Mouse (Mus musculus): ENCODE data around the gene Cenpf. TPM values are rescaled to one million over a fixed set of nuclear protein-coding genes. Genes with fewer than 3 reads are reported as not detected.
A peak's percentile ranks its signal among the peaks of the same experiment; 100 is the strongest.
"Not testable (repeated sequence)": the region's sequence is repeated elsewhere in the genome, so short reads cannot be mapped to it uniquely, and the experiment has no call there.

Gene Cenpf
- polyA plus RNA-seq, 1 experiment from 2014 or later, result 58.6 TPM

DNA sequence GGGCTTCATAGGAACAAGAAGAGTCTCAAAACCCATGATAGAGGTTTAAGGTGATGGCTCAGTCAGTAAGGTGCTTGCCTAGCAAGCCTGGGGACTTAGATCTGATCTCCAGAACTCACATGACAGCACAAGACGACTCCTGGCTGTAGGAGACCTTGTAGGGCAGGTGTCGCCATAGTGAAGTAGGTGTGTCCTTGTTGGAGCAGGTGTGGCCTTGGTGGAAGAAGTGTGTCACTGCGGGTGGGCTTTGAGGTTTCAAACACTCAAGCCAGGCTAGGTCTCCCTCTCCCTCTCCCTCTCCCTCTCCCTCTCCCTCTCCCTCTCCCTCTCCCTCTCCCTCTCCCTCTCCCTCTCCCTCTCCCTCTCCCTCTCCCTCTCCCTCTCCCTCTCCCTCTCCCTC lies 4.6 kb upstream of the Cenpf start:
- not testable (repeated sequence) for H3K9me3 ChIP-seq (replicated peaks); DNase-seq; H3K4me2 ChIP-seq; H3K9ac ChIP-seq; H3K27ac ChIP-seq; H3K36me3 ChIP-seq; H3K4me3 ChIP-seq (replicated peaks); H3K27me3 ChIP-seq; ATAC-seq (ENCODE audit: low read depth)
- peaks cover 24% of the 10 kb centered on the region for H3K4me1 ChIP-seq (replicated peaks)
- 44% methylated on average over 3 of the region's 3 CpGs for WGBS (ENCODE audit: insufficient replicate concordance)

DNA sequence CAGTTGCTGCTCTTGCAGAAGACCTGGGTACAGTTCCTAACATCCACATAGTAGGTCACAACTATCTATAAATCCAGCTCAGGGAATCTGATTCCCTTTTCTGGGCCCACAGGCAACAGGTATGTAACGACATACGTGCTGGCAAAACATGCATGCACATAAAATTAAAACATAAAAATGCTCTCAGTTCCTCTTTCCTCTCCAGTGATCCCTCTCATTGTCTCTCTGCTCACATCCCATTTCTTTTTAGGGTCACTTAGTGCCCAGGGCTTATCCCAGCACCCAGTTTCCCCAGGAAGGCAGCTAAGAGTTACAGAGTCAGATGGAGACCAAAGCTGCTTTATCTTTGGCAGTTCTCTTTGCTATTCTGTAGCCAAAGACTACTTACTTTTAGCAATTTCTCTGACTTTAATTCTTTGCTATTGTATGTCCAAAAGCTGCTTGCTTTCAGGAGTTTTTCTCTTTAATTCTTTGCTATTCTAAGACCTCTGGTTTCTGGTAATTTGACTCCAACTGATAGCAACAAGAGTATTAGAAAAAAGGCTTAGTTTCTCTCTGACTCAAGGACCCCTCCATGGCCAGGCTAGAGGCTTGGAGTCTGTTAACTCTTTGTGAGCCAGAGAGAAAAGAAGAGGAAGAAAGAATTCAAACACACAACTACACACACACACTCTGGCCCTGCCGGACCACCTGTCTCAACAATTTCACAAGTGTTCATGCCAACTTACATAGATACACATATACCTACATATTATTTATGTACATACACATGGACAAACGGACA lies 1.4 kb upstream of the Cenpf start:
- DNase-seq (no peak), ATAC-seq (ENCODE audit: low read depth) (no peak)
- WGBS (ENCODE audit: insufficient replicate concordance), result 45% methylated on average over 4 of the region's 4 CpGs
- peak overlapping the region; percentile 10; the same call in 1 of the 2 replicates for H3K27ac ChIP-seq
- H3K36me3 ChIP-seq, result peaks cover 18% of the 10 kb centered on the region
- H3K9me3 ChIP-seq (replicated peaks), result no peaks in the 10 kb centered on the region
- peak overlapping the region; percentile 74 for H3K4me2 ChIP-seq
- peak overlapping the region; percentile 71 for H3K4me3 ChIP-seq (replicated peaks)
- peaks cover 26% of the 10 kb centered on the region for H3K4me1 ChIP-seq (replicated peaks)
- peak overlapping the region; percentile 74 for H3K9ac ChIP-seq
- H3K27me3 ChIP-seq, result no peaks in the 10 kb centered on the region

DNA sequence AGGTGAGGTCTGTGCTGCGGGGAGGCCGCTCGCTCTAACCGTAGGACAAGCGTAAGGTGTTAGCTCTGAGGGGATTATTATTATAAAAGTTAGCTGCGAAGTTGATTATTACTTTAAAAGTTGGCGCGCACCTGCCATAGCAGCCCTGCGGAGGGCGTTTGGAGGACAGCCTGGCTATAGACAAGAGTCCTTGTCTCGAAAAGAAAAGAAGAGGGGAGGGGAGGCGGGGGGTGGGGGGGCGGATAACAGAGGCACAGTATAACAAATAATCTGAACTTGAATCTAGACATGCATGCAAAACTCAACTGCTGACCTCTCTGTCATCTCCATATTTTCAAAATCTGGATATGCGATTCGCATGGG lies 483 bp upstream of the Cenpf start:
- H3K27me3 ChIP-seq, result no peaks in the 10 kb centered on the region
- WGBS (ENCODE audit: insufficient replicate concordance), result 1% methylated on average over 15 of the region's 15 CpGs
- H3K9me3 ChIP-seq (replicated peaks), result no peaks in the 10 kb centered on the region
- peaks cover 26% of the 10 kb centered on the region for H3K4me1 ChIP-seq (replicated peaks)
- peaks cover 27% of the 10 kb centered on the region for H3K36me3 ChIP-seq
- no peak for DNase-seq
- H3K4me2 ChIP-seq, result peak overlapping the region; percentile 74
- H3K4me3 ChIP-seq (replicated peaks), result peak overlapping the region; percentile 71
- peak overlapping the region; percentile 77 for H3K27ac ChIP-seq
- ATAC-seq (ENCODE audit: low read depth), result no peak
- H3K9ac ChIP-seq, result peak overlapping the region; percentile 74

DNA sequence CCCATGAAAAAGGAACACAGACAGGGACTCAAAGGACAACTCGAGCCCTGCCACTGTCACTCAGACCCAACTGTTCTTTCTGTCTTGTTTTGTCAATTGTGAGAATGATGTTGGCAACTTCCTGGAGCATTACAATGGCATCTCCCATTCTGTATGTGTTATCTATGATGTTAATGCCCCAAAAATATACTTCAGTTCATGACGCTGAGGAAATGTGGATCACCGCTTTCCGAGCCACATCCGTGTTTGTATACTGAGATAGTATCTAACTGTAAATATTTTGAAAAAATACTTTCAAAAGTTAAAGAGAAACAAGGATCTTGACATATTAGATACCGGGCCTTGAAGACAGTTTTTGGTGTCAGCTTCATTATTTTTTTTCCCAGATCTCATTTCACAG lies 1.9 kb downstream of the Cenpf start:
- Histone ChIP-seq H3K36me3 (peaks cover 47% of the 10 kb centered on the region), H3K4me2 (peak overlapping the region; percentile 83), H3K27ac (no peak overlapping the region), H3K4me1 (replicated peaks) (peaks cover 26% of the 10 kb centered on the region), H3K9ac (peak overlapping the region; percentile 86), H3K4me3 (replicated peaks) (peak overlapping the region; percentile 71), H3K9me3 (replicated peaks) (no peaks in the 10 kb centered on the region), H3K27me3 (no peaks in the 10 kb centered on the region)
- WGBS (ENCODE audit: insufficient replicate concordance), result 76% methylated on average over 6 of the region's 6 CpGs
- no peak for DNase-seq
- ATAC-seq (ENCODE audit: low read depth), result no peak

DNA sequence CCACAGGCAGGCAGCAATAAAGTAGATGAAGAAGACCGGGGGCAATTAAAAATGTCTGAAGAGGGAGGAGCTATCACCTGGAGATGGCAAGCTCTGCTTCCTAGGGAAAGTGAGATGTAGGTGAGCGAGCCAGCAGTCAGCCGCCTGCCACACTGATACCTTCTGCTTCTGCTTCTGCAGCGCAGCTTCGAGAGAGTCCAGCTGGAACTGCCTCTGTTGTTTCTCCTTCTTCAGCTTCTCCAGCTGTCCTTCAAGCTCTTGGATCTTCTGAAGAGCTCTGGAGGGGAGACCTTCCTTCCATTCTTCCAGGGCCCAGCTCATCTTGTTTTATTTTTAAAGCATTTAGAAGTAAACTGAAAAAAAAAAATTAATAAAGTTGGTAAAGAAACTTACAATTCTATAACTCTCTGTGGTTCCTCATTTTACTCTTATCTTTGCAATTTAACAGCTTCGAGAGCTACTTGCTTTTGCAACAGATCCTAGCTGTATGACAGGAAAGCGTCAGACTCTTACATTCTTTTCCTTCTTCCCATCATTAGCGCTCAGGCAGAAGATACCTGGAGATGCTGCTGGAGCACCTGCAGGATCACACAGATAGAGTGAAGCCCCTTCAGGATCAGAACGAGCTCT lies 3.0 kb downstream of the Cenpf start:
- peaks cover 26% of the 10 kb centered on the region for H3K4me1 ChIP-seq (replicated peaks)
- no peaks in the 10 kb centered on the region for H3K27me3 ChIP-seq
- no peak for DNase-seq
- H3K36me3 ChIP-seq, result peaks cover 59% of the 10 kb centered on the region
- H3K9me3 ChIP-seq (replicated peaks), result no peaks in the 10 kb centered on the region
- no peak for ATAC-seq (ENCODE audit: low read depth)
- no peak overlapping the region for H3K4me2 ChIP-seq
- no peak overlapping the region for H3K9ac ChIP-seq
- no peak overlapping the region for H3K4me3 ChIP-seq (replicated peaks)
- 92% methylated on average over 9 of the region's 9 CpGs for WGBS (ENCODE audit: insufficient replicate concordance)
- no peak overlapping the region for H3K27ac ChIP-seq

DNA sequence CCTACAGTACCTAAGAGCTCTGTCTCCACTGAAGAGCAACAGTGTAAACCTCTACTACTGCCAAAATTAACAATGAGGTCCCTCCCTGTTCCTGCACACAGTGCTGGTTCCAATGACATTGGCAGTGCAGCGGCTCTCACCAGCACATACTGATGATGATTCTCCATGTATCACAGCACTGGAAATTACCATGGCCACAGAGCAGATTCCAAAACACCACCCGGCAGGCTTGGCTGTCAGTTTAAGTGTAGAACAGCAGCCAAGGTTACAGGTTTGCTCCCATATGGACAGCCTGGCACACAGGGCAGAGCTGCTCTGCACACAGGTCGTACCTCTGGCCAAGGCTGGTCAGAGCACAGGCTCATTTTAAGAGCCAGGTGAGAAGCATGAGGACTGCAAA lies 8.3 kb downstream of the Cenpf start:
- Histone ChIP-seq H3K27me3 (no peaks in the 10 kb centered on the region), H3K4me1 (replicated peaks) (no peaks in the 10 kb centered on the region), H3K4me3 (replicated peaks) (no peak overlapping the region), H3K4me2 (no peak overlapping the region), H3K36me3 (peaks cover 89% of the 10 kb centered on the region), H3K27ac (no peak overlapping the region), H3K9me3 (replicated peaks) (no peaks in the 10 kb centered on the region), H3K9ac (no peak overlapping the region)
- 94% methylated on average over 3 of the region's 3 CpGs for WGBS (ENCODE audit: insufficient replicate concordance)
- no peak for DNase-seq
- no peak for ATAC-seq (ENCODE audit: low read depth)

DNA sequence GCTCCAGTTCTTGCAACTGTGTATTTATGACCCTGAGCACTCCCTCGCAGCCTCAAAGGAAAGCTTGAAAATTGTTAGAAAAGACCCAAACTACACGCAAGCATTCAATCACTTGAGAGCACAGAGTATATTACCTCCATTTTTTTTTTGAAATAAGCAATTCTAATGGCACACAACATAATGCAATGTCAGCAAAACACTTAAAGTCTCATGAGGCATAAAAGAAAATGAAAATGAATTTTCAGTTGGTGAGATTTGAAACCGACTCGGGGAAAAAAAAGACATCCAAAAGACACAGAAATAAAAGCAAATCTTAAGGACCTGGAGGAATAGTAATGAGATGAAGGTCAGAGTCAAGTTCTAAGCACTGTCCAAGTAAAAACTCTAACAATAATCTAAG lies 11.9 kb downstream of the Cenpf start:
- H3K27ac ChIP-seq, result no peak overlapping the region
- DNase-seq, result no peak
- peaks cover 90% of the 10 kb centered on the region for H3K36me3 ChIP-seq
- no peaks in the 10 kb centered on the region for H3K27me3 ChIP-seq
- H3K4me3 ChIP-seq (replicated peaks), result no peak overlapping the region
- no peak for ATAC-seq (ENCODE audit: low read depth)
- no peaks in the 10 kb centered on the region for H3K9me3 ChIP-seq (replicated peaks)
- H3K9ac ChIP-seq, result no peak overlapping the region
- 87% methylated on average over 4 of the region's 4 CpGs for WGBS (ENCODE audit: insufficient replicate concordance)
- H3K4me1 ChIP-seq (replicated peaks), result peaks cover 4% of the 10 kb centered on the region; the same call in 1 of the 2 replicates
- no peak overlapping the region for H3K4me2 ChIP-seq

DNA sequence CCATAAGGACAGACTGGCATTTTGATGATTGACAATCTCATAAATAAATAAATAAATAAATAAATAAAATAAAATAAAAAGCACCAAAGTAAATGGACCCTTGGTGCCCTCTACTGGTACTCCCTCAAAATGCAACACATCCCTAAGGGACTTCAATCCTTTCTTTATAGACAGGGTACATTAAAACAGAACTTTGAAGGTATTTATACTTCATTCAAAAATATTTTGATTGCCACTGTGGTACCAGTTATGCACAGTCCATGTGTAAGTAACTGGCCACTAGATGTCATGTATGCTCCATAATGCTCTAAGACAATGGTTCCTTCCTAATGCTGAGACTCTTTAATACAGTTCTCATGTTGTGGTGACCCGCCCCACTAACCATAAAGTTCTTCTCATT lies 12.5 kb downstream of the Cenpf start:
- Histone ChIP-seq H3K9me3 (replicated peaks) (no peaks in the 10 kb centered on the region), H3K4me2 (no peak overlapping the region), H3K4me1 (replicated peaks) (peaks cover 4% of the 10 kb centered on the region; the same call in 1 of the 2 replicates), H3K27ac (no peak overlapping the region), H3K36me3 (peaks cover 90% of the 10 kb centered on the region), H3K27me3 (no peaks in the 10 kb centered on the region), H3K9ac (no peak overlapping the region), H3K4me3 (replicated peaks) (no peak overlapping the region)
- WGBS (ENCODE audit: insufficient replicate concordance), result 85% methylated on average over 1 of the region's 1 CpGs
- no peak for DNase-seq
- ATAC-seq (ENCODE audit: low read depth), result no peak

DNA sequence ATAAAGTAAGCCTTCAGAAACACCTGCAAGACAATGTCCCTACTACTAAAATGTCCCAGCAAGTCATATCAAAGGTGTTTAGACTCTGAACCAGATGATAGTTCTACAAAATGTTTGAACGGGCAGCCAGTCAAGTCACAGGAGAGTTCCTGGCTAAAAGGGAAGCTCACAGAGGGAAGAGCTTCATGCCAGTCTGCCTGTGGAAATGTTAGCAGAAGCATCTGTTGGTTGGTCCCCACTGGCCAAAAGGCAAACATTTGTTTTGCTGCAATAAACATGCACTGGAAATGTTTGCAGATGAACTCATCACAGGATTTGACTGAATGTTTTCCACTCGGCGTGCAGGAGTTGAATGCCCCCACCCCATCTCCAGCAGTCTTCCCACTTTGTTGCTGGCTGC lies 21.9 kb downstream of the Cenpf start:
- WGBS (ENCODE audit: insufficient replicate concordance), result 83% methylated on average over 3 of the region's 3 CpGs
- Histone ChIP-seq H3K27ac (no peak overlapping the region), H3K4me1 (replicated peaks) (no peaks in the 10 kb centered on the region), H3K9ac (no peak overlapping the region), H3K4me2 (no peak overlapping the region), H3K27me3 (no peaks in the 10 kb centered on the region), H3K36me3 (peaks cover 85% of the 10 kb centered on the region), H3K4me3 (replicated peaks) (no peak overlapping the region), H3K9me3 (replicated peaks) (no peaks in the 10 kb centered on the region)
- no peak for ATAC-seq (ENCODE audit: low read depth)
- DNase-seq, result no peak

DNA sequence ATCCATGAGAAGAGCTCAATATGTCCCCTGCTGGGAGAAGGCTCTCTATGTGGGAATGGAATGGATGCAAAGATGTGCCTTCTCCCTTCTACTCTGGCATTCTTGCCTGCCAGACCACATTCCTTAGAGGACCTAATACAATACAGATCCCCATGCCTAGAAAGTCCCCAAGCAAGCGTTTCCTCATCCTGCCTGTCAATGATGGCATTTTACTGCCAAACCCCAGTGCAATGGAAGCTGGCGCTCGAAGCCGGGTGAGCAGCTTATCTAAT lies 23.1 kb downstream of the Cenpf start:
- DNase-seq, result no peak
- Histone ChIP-seq H3K4me1 (replicated peaks) (no peaks in the 10 kb centered on the region), H3K27me3 (no peaks in the 10 kb centered on the region), H3K4me2 (no peak overlapping the region), H3K36me3 (peaks cover 80% of the 10 kb centered on the region), H3K9me3 (replicated peaks) (no peaks in the 10 kb centered on the region), H3K4me3 (replicated peaks) (no peak overlapping the region), H3K27ac (no peak overlapping the region), H3K9ac (no peak overlapping the region)
- ATAC-seq (ENCODE audit: low read depth), result no peak
- 81% methylated on average over 4 of the region's 4 CpGs for WGBS (ENCODE audit: insufficient replicate concordance)

DNA sequence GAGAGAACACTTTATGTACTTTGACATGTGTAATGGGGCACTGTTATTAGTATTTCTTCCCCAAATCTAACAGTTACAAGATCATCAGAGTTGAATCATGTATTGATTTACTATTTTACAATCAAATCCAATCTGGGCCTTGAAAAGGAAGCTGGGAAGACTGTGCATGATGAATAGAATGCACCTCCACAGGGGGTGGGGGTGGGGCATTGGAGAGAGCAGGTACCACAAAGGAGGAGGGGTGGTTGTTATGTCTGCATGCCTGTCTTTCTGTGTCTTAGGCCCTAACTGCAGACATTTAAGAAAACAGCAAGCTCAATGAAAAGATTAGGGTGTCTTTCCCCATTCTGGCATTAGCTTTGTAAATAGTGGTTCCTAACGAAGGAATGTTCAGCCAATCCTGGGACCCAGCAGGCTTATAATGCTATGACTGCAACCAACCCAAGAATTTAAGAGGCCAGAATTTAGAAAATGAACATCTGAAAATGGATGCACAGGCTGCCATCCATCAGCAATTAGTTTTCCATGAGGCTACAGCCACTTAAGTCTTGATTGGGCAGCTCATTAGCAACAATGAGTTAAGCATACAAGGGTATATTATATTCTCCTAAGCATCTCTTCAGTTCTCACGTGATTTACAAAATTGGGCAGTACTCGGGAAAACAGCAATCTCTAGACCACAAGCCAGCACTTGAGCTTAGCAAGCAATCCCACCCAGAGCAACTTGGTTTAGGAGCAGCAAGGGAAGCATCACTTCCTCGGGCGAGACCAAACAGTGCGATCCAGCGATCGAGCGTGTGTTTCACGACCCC lies 23.6 kb downstream of the Cenpf start:
- WGBS (ENCODE audit: insufficient replicate concordance), result 88% methylated on average over 10 of the region's 10 CpGs
- Histone ChIP-seq H3K9ac (no peak overlapping the region), H3K27ac (no peak overlapping the region), H3K36me3 (peaks cover 79% of the 10 kb centered on the region), H3K4me3 (replicated peaks) (no peak overlapping the region), H3K4me2 (no peak overlapping the region), H3K4me1 (replicated peaks) (no peaks in the 10 kb centered on the region), H3K27me3 (no peaks in the 10 kb centered on the region), H3K9me3 (replicated peaks) (no peaks in the 10 kb centered on the region)
- no peak for ATAC-seq (ENCODE audit: low read depth)
- DNase-seq, result no peak

Data from liver, embryonic 13.5 days (tissue).